Comparison of ENCODE assay signal across 9 mouse cellular contexts in the genomic region with DNA sequence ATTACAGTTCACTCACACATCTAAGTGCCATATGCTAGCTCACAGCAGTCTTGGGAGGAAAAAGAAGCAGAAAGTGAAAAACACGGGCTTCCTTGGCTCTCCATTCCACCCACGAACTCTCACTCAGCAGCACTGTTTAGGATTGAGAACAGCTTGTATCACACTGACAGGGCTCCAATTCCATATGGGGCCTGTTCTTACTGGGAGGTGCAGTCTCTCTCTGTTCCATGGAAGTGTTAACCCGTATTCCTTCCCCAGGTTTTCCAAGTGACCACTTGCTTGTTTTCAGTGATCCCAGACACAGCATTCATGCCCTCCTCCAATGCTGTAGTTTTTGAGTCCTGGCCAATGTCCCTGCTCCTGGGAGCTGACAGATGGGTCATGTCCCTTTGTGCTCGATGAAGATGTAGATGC.
DNase-seq lines count a peak whose midpoint lies in the region; ATAC-seq lines count a peak whose summit lies in the region.
"Had no signal": no experiment of that assay in that cellular context is flagged by ENCODE, and none has a peak within 500 bp of the region (broad histone marks: within the 10 kb centered on the region; RNA-seq: fewer than 3 reads in every experiment).

No protein-coding gene starts in this region.

- 63% methylated on average over 4 of the region's 4 CpGs for WGBS in forebrain, embryonic 15.5 days
- 84% methylated on average over 4 of the region's 4 CpGs for WGBS in forebrain, embryonic 10.5 days
- WGBS in heart, embryonic 15.5 days: 48% methylated on average over 4 of the region's 4 CpGs
- 90% methylated on average over 4 of the region's 4 CpGs for WGBS in midbrain, embryonic 10.5 days

- no peaks in the 10 kb centered on the region for H3K36me3 ChIP-seq in forebrain, embryonic 15.5 days
- H3K36me3 ChIP-seq in forebrain, embryonic 10.5 days (replicated peaks): no peaks in the 10 kb centered on the region
- H3K36me3 ChIP-seq in heart, embryonic 15.5 days: no peaks in the 10 kb centered on the region
- H3K36me3 ChIP-seq in midbrain, embryonic 10.5 days: no peaks in the 10 kb centered on the region

- peak overlapping the region; percentile 62 for H3K27ac ChIP-seq in forebrain, embryonic 15.5 days (replicated peaks)
- no peak overlapping the region for H3K27ac ChIP-seq in forebrain, embryonic 10.5 days
- H3K27ac ChIP-seq in heart, embryonic 15.5 days: no peak overlapping the region
- H3K27ac ChIP-seq in midbrain, embryonic 10.5 days (replicated peaks): no peak overlapping the region

- DNase-seq in forebrain, embryonic 10.5 days (ENCODE audit: extremely low spot score, low spot score): no peak
- peak; percentile 94 for DNase-seq in brain, adult 2 months (ENCODE audit: low read depth, low spot score)
- DNase-seq in left cerebral cortex, adult 8-10 months (ENCODE audit: low spot score in 2 of 2): peak; percentile 30 to 92
- no peak for DNase-seq in midbrain, embryonic 10.5 days (ENCODE audit: low spot score)
- DNase-seq in Muller cell, postnatal 12 days (ENCODE audit: inconsistent ontology term): no peak
- DNase-seq: B cell, adult 2 months had no signal

- H3K9me3 ChIP-seq in forebrain, embryonic 15.5 days: no peaks in the 10 kb centered on the region
- H3K9me3 ChIP-seq in forebrain, embryonic 10.5 days: no peaks in the 10 kb centered on the region
- no peaks in the 10 kb centered on the region for H3K9me3 ChIP-seq in heart, embryonic 15.5 days (replicated peaks)
- no peaks in the 10 kb centered on the region for H3K9me3 ChIP-seq in midbrain, embryonic 10.5 days (replicated peaks)

- H3K27me3 ChIP-seq in forebrain, embryonic 15.5 days: no peaks in the 10 kb centered on the region
- no peaks in the 10 kb centered on the region for H3K27me3 ChIP-seq in forebrain, embryonic 10.5 days (ENCODE audit: poor library complexity, severe bottlenecking)
- no peaks in the 10 kb centered on the region for H3K27me3 ChIP-seq in heart, embryonic 15.5 days
- no peaks in the 10 kb centered on the region for H3K27me3 ChIP-seq in midbrain, embryonic 10.5 days (ENCODE audit: low read depth, poor library complexity, severe bottlenecking)

- no peak overlapping the region for H3K4me2 ChIP-seq in forebrain, embryonic 15.5 days (replicated peaks)
- H3K4me2 ChIP-seq in heart, embryonic 15.5 days: no peak overlapping the region

- no peaks in the 10 kb centered on the region for H3K4me1 ChIP-seq in forebrain, embryonic 15.5 days
- no peaks in the 10 kb centered on the region for H3K4me1 ChIP-seq in forebrain, embryonic 10.5 days
- H3K4me1 ChIP-seq in heart, embryonic 15.5 days (replicated peaks): no peaks in the 10 kb centered on the region
- no peaks in the 10 kb centered on the region for H3K4me1 ChIP-seq in midbrain, embryonic 10.5 days

- H3K9ac ChIP-seq in forebrain, embryonic 15.5 days (replicated peaks): no peak overlapping the region
- no peak overlapping the region for H3K9ac ChIP-seq in heart, embryonic 15.5 days

- ATAC-seq in forebrain, embryonic 15.5 days (replicated peaks): peak; percentile 93
- ATAC-seq in heart, embryonic 15.5 days (replicated peaks; ENCODE audit: insufficient number of reproducible peaks, insufficient read depth, low FRiP score, low read depth): peak; percentile 53; the same call in 1 of the 2 replicates
- no peak for ATAC-seq in erythroid progenitor cell, adult 5-6 weeks (replicated peaks; ENCODE audit: low FRiP score, poor library complexity, severe bottlenecking)

- no peak overlapping the region for H3K4me3 ChIP-seq in forebrain, embryonic 15.5 days
- H3K4me3 ChIP-seq in forebrain, embryonic 10.5 days: no peak overlapping the region
- H3K4me3 ChIP-seq in heart, embryonic 15.5 days: no peak overlapping the region
- no peak overlapping the region for H3K4me3 ChIP-seq in midbrain, embryonic 10.5 days

Comparison
In these comparisons a context has a peak if more than half of its experiments do, and no peak if none do; other contexts are left out.
1. DNase-seq: peak in brain, adult 2 months (single experiment) and left cerebral cortex, adult 8-10 months (2 of 2); none in forebrain, embryonic 10.5 days (single experiment), midbrain, embryonic 10.5 days (single experiment) and Muller cell, postnatal 12 days (single experiment).